In the genomic region with DNA sequence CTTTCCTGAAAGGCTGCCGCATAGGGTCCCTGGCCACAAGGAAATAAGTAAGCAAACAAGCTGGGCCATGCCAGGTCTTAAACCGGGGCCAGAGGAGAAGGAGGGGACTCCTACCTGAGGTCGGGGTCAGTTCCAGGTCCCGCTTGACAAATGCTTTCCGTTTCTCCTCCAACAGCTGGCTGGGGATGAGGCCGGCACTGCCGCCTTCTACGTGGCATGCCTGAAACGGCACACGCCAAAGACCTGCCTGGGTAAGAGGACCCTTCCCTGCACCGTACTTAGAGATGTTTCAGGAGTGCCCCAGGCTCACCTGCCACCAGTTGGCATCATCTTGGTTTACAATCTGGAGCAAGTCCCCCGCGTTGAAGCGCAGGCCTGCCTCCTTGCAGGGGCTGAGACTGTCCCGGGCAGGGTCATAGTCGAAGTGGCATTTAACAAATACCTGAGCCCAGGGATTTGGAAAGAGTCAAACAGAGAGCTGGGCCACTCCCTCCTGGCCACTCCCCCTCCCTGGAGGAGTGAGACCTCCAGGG, we compare ENCODE assay signal across 16 mouse cellular contexts. TPM values are rescaled to one million over a fixed set of nuclear protein-coding genes. Genes with fewer than 3 reads are reported as not detected.
DNase-seq lines count a peak whose midpoint lies in the region; ATAC-seq and TF ChIP-seq lines count a peak whose summit lies in the region.
"Had no signal": no experiment of that assay in that cellular context is flagged by ENCODE, and none has a peak within 500 bp of the region (broad histone marks: within the 10 kb centered on the region; RNA-seq: fewer than 3 reads in every experiment).

No protein-coding gene starts in this region.

- peaks cover 16% of the 10 kb centered on the region for H3K27me3 ChIP-seq in heart, embryonic 13.5 days (replicated peaks)
- no peaks in the 10 kb centered on the region for H3K27me3 ChIP-seq in stomach, embryonic 14.5 days (ENCODE audit: control insufficient read depth, insufficient read depth, low read length)
- H3K27me3 ChIP-seq in stomach, postnatal 0 days (ENCODE audit: control insufficient read depth, insufficient read depth, low read length) = no peaks in the 10 kb centered on the region
- peaks cover 10% of the 10 kb centered on the region; the same call in 1 of the 2 replicates for H3K27me3 ChIP-seq in hindbrain, embryonic 15.5 days

- no peak overlapping the region for H3K27ac ChIP-seq in heart, embryonic 13.5 days (replicated peaks)
- H3K27ac ChIP-seq in stomach, embryonic 14.5 days (ENCODE audit: low read length) = no peak overlapping the region
- no peak overlapping the region for H3K27ac ChIP-seq in stomach, postnatal 0 days (replicated peaks)
- H3K27ac ChIP-seq in hindbrain, embryonic 15.5 days (replicated peaks) = no peak overlapping the region
- H3K27ac ChIP-seq: left cerebral cortex, adult 2 months had no signal

- H3K9me3 ChIP-seq in heart, embryonic 13.5 days = no peaks in the 10 kb centered on the region
- no peaks in the 10 kb centered on the region for H3K9me3 ChIP-seq in stomach, embryonic 14.5 days (ENCODE audit: control insufficient read depth, low read depth, low read length)
- H3K9me3 ChIP-seq in stomach, postnatal 0 days (ENCODE audit: control insufficient read depth, low read length) = no peaks in the 10 kb centered on the region
- H3K9me3 ChIP-seq in hindbrain, embryonic 15.5 days = no peaks in the 10 kb centered on the region

- peaks cover 9% of the 10 kb centered on the region; the same call in 1 of the 2 replicates for H3K4me1 ChIP-seq in heart, embryonic 13.5 days
- peaks cover 3% of the 10 kb centered on the region; the same call in 1 of the 2 replicates for H3K4me1 ChIP-seq in stomach, embryonic 14.5 days (ENCODE audit: control insufficient read depth, insufficient read depth, low read length)
- H3K4me1 ChIP-seq in stomach, postnatal 0 days (replicated peaks; ENCODE audit: control insufficient read depth, insufficient read depth) = no peaks in the 10 kb centered on the region
- H3K4me1 ChIP-seq in hindbrain, embryonic 15.5 days (replicated peaks) = peaks cover 10% of the 10 kb centered on the region

- TF ChIP-seq CTCF in stomach, postnatal 0 days (IDR thresholded peaks at IDR 0.05; ENCODE audit: low read depth) = no peak

- ATAC-seq in heart, embryonic 13.5 days (ENCODE audit: extremely low read depth, insufficient number of reproducible peaks, low FRiP score, low TSS enrichment) = no peak
- ATAC-seq in stomach, embryonic 14.5 days (ENCODE audit: insufficient number of reproducible peaks, insufficient read depth, low FRiP score, low read depth) = no peak
- ATAC-seq in stomach, postnatal 0 days (ENCODE audit: low FRiP score, low TSS enrichment) = no peak
- ATAC-seq in hindbrain, embryonic 15.5 days (ENCODE audit: low FRiP score, low read depth) = no peak

- no peak for TF ChIP-seq EP300 in stomach, postnatal 0 days (optimal IDR thresholded peaks at IDR 0.05)

- no peak overlapping the region for H3K4me3 ChIP-seq in heart, embryonic 13.5 days
- H3K4me3 ChIP-seq in stomach, embryonic 14.5 days (ENCODE audit: low read depth, low read length) = no peak overlapping the region
- H3K4me3 ChIP-seq in stomach, postnatal 0 days (ENCODE audit: low read depth, low read length) = no peak overlapping the region
- H3K4me3 ChIP-seq in hindbrain, embryonic 15.5 days = no peak overlapping the region
- H3K4me3 ChIP-seq: left cerebral cortex, adult 2 months had no signal

- WGBS in heart, embryonic 13.5 days = 38% methylated on average over 16 of the region's 16 CpGs
- 22% methylated on average over 16 of the region's 16 CpGs for WGBS in stomach, embryonic 14.5 days
- 33% methylated on average over 16 of the region's 16 CpGs for WGBS in stomach, postnatal 0 days
- 34% methylated on average over 16 of the region's 16 CpGs for WGBS in hindbrain, embryonic 15.5 days

- peak overlapping the region; percentile 82 for H3K4me2 ChIP-seq in heart, embryonic 13.5 days
- H3K4me2 ChIP-seq in stomach, embryonic 14.5 days (replicated peaks; ENCODE audit: low read depth, low read length) = peak overlapping the region; percentile 69; the same call in 1 of the 2 replicates
- no peak overlapping the region; the same call in 1 of the 2 replicates for H3K4me2 ChIP-seq in stomach, postnatal 0 days (replicated peaks; ENCODE audit: low read depth)
- peak overlapping the region; percentile 90 for H3K4me2 ChIP-seq in hindbrain, embryonic 15.5 days

- H3K9ac ChIP-seq in heart, embryonic 13.5 days = no peak overlapping the region
- H3K9ac ChIP-seq in stomach, embryonic 14.5 days (replicated peaks; ENCODE audit: low read depth, low read length) = no peak overlapping the region
- no peak overlapping the region for H3K9ac ChIP-seq in stomach, postnatal 0 days (ENCODE audit: low read length)
- no peak overlapping the region for H3K9ac ChIP-seq in hindbrain, embryonic 15.5 days

- DNase-seq in heart, postnatal 14 days = no peak
- no peak for DNase-seq in stomach, postnatal 0 days (ENCODE audit: low spot score)
- DNase-seq in layer of hippocampus, adult 9-10 months (ENCODE audit: low spot score) = no peak
- no peak for DNase-seq in testis, postnatal 14 days (ENCODE audit: low spot score)
- DNase-seq in retina, embryonic 14.5 days (ENCODE audit: low spot score) = no peak
- DNase-seq: cerebellum, postnatal 10 days; heart, postnatal 4 days; thymus, postnatal 4 days had no signal

- H3K36me3 ChIP-seq in heart, embryonic 13.5 days = peaks cover 35% of the 10 kb centered on the region
- no peaks in the 10 kb centered on the region for H3K36me3 ChIP-seq in stomach, embryonic 14.5 days (ENCODE audit: control insufficient read depth, insufficient read depth, low read length)
- H3K36me3 ChIP-seq in stomach, postnatal 0 days (ENCODE audit: control insufficient read depth, insufficient read depth, low read length) = 0 out of 2 replicates have a peak, but pooled peaks cover 3% of the 10 kb centered on the region
- H3K36me3 ChIP-seq in hindbrain, embryonic 15.5 days = peaks cover 38% of the 10 kb centered on the region

- intact Hi-C loops in heart, postnatal 14 days (cut with DNase I) = loop anchor here (2.0 kb wide), 3 partner anchors 27 to 77 kb away; a partner anchor contains a TSS

RNA-seq across cellular contexts. Expression of a gene that starts 20.7 kb away (rescaled TPM):
- 2.7 and 2.9 TPM in 2 replicates for polyA plus RNA-seq in heart, embryonic 13.5 days (2015; fragmentation: Nextera tagmentation; extraction: Ambion mirVana)
- total RNA-seq in heart, postnatal 14 days (2021) = 10 to 100 TPM; 61.8 to 69.1 TPM
- polyA plus RNA-seq in stomach, embryonic 14.5 days (2014; fragmentation: Nextera tagmentation; extraction: Ambion mirVana) = 1.1 and 1.2 TPM in 2 replicates
- polyA plus RNA-seq in stomach, postnatal 0 days (2015; fragmentation: Nextera tagmentation; extraction: Ambion mirVana) = 3.0 and 3.4 TPM in 2 replicates
- polyA plus RNA-seq in hindbrain, embryonic 15.5 days (2015; fragmentation: Nextera tagmentation; extraction: Ambion mirVana) = 0.30 and 0.43 TPM in 2 replicates
- total RNA-seq: CH12.LX; left cerebral cortex, adult 2 months had no signal

RNA-seq across cellular contexts. Expression of a gene that starts 26.3 kb away (rescaled TPM):
- 10.6 and 11.0 TPM in 2 replicates for polyA plus RNA-seq in heart, embryonic 13.5 days (2015; fragmentation: Nextera tagmentation; extraction: Ambion mirVana)
- total RNA-seq in heart, postnatal 14 days (2021) = 1 to 10 TPM; 2.7 to 3.8 TPM
- polyA plus RNA-seq in stomach, embryonic 14.5 days (2014; fragmentation: Nextera tagmentation; extraction: Ambion mirVana) = 8.4 and 8.5 TPM in 2 replicates
- polyA plus RNA-seq in stomach, postnatal 0 days (2015; fragmentation: Nextera tagmentation; extraction: Ambion mirVana) = 2.8 and 3.4 TPM in 2 replicates
- polyA plus RNA-seq in hindbrain, embryonic 15.5 days (2015; fragmentation: Nextera tagmentation; extraction: Ambion mirVana) = 30.5 and 34.6 TPM in 2 replicates

RNA-seq across cellular contexts. Expression of a gene that starts 33.7 kb away (rescaled TPM):
- 2.9 and 3.8 TPM in 2 replicates for polyA plus RNA-seq in heart, embryonic 13.5 days (2015; fragmentation: Nextera tagmentation; extraction: Ambion mirVana)
- 1 to 10 TPM; 4.3 to 5.2 TPM for total RNA-seq in heart, postnatal 14 days (2021)
- polyA plus RNA-seq in stomach, embryonic 14.5 days (2014; fragmentation: Nextera tagmentation; extraction: Ambion mirVana) = 7.1 and 9.4 TPM in 2 replicates
- polyA plus RNA-seq in stomach, postnatal 0 days (2015; fragmentation: Nextera tagmentation; extraction: Ambion mirVana) = 3.3 and 3.4 TPM in 2 replicates
- 55.9 and 56.2 TPM in 2 replicates for polyA plus RNA-seq in hindbrain, embryonic 15.5 days (2015; fragmentation: Nextera tagmentation; extraction: Ambion mirVana)

RNA-seq across cellular contexts. Expression of a gene that starts 39.1 kb away (rescaled TPM):
- not detected in 2 replicates for polyA plus RNA-seq in heart, embryonic 13.5 days (2015; fragmentation: Nextera tagmentation; extraction: Ambion mirVana)
- total RNA-seq in heart, postnatal 14 days (2021) = not detected
- not detected in 2 replicates for polyA plus RNA-seq in stomach, embryonic 14.5 days (2014; fragmentation: Nextera tagmentation; extraction: Ambion mirVana)
- polyA plus RNA-seq in stomach, postnatal 0 days (2015; fragmentation: Nextera tagmentation; extraction: Ambion mirVana) = 3.3 and 5.4 TPM in 2 replicates
- polyA plus RNA-seq in hindbrain, embryonic 15.5 days (2015; fragmentation: Nextera tagmentation; extraction: Ambion mirVana) = not detected in 2 replicates
- total RNA-seq: CH12.LX; gastrocnemius, adult 8-10 months; heart, postnatal 4 days; left cerebral cortex, adult 2 months had no signal
- polyA plus RNA-seq: brain, embryonic 14.5 days had no signal

RNA-seq across cellular contexts. Expression of a gene that starts 45.6 kb away (rescaled TPM):
- 1.2 TPM in 1 of 2 replicates, not detected in the other for polyA plus RNA-seq in heart, embryonic 13.5 days (2015; fragmentation: Nextera tagmentation; extraction: Ambion mirVana)
- total RNA-seq in heart, postnatal 14 days (2021) = not detected
- polyA plus RNA-seq in stomach, embryonic 14.5 days (2014; fragmentation: Nextera tagmentation; extraction: Ambion mirVana) = 5.2 and 11.2 TPM in 2 replicates
- polyA plus RNA-seq in stomach, postnatal 0 days (2015; fragmentation: Nextera tagmentation; extraction: Ambion mirVana) = 63.0 and 64.3 TPM in 2 replicates
- polyA plus RNA-seq in hindbrain, embryonic 15.5 days (2015; fragmentation: Nextera tagmentation; extraction: Ambion mirVana) = 3.7 and 5.2 TPM in 2 replicates
- total RNA-seq: CH12.LX; gastrocnemius, adult 8-10 months; heart, postnatal 4 days; left cerebral cortex, adult 2 months had no signal
- polyA plus RNA-seq: lung, postnatal 0 days had no signal
